Mouse (Mus musculus) leukemia stem cell, adult 10-12 weeks (primary cell): ENCODE measurements around the gene Ppip5k1. TPM values are rescaled to one million over a fixed set of nuclear protein-coding genes. Genes with fewer than 3 reads are reported as not detected.

Experiments
- polyA plus RNA-seq: library from polyadenylated mRNA; stranded (reverse); fragments of >175 nt; gene quantifications from 2 replicates; pipeline ENCODE4 v1.2.3, GENCODE M21; 2012; ENCODE audit warnings: low replicate concordance

Ppip5k1 gene
- 5.3 and 6.3 TPM in 2 replicates for polyA plus RNA-seq

DNA sequence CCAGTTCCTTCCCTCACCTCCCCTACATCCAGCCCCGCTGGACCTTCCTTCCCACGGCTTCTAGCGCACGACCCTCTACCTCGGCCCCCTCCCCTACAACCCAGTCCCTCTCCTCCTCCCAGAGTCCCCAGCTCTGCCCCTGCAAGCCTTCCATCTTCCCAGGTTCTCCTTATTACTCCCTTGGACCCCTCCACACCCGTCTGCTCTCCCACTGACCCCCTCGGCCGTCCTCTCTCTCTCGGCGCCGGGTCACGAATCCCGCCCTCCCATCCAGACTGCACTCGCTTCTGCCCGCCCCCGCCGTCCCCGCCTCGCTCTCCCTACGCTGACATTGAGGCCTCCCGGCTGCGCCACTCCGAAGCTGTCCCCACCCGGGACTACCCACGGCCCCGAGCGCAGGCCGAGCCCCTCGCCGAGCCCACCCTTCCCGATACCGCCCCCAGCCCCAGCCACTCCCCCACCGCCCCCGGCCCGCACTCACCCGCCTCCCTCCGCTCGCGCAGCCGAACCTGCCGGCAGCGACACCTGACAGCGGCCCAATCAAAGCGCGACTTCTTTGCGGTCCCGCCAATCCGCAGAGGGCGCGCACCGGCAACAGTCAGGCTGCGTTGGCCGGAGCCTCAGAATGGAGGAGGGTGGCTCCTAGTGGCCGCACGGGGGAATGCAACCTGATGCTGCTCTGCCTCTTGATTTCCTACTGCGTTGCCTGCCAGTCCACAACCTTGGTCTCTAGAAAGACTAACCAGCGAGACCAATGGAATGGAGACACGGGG is at the start of gene Ppip5k1:
TSS of gene Ppip5k1 (minus strand) at position 577 of the 773 bp plus-strand sequence.

DNA sequence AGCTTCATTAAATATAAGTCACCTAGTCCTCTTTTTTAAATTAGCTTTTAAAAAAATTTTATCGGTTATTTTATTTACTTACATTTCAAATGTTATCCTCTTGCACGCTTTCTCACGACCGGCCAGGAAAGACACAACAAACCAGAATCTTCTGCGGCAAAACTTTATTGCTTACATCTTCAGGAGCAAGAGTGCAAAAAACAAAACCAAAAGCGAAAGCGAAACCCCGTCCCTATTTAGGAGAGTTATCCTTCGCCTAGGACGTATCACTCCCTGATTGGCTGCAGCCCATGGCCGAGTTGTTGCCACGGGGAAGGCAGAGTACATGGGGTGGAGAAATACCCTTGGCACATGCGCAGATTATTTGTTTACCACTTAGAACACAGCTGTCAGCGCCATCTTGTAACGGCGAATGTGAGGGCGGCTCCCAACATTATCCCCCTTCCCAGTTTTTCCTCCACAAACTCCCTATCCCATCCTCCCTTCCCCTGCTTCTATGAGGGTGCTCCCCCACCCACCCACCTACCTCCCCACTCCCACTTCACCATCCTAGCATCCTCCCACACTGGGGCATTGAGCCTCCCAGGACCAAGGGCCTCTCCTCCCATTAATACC is 31.9 kb upstream of the Ppip5k1 start, which contains the start of gene Strc:
TSS of gene Strc (minus strand) at position 208 of the 615 bp plus-strand sequence.

DNA sequence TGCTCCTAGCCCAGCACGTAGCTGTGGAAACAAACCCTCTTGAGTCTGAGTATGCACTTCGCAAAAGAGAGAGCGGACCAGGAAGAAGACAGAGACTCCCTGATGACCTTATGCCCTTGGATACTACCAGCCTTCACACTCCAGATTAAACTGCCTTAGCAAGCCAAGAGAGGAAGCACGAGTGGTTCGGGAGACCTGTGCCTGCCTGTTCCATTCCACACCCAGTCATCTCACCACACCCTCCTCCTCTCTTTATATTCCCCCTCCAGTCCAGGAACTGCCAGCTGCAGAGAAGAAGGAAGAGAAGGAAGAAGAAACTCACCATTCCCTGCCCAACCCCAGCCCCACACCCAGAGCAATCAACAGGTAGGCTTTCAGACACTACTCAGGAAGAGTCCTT is 2.3 kb upstream of the Ppip5k1 start, which contains the start of gene Ckmt1:
TSS of gene Ckmt1 (plus strand) at position 221 of the 400 bp plus-strand sequence.

DNA sequence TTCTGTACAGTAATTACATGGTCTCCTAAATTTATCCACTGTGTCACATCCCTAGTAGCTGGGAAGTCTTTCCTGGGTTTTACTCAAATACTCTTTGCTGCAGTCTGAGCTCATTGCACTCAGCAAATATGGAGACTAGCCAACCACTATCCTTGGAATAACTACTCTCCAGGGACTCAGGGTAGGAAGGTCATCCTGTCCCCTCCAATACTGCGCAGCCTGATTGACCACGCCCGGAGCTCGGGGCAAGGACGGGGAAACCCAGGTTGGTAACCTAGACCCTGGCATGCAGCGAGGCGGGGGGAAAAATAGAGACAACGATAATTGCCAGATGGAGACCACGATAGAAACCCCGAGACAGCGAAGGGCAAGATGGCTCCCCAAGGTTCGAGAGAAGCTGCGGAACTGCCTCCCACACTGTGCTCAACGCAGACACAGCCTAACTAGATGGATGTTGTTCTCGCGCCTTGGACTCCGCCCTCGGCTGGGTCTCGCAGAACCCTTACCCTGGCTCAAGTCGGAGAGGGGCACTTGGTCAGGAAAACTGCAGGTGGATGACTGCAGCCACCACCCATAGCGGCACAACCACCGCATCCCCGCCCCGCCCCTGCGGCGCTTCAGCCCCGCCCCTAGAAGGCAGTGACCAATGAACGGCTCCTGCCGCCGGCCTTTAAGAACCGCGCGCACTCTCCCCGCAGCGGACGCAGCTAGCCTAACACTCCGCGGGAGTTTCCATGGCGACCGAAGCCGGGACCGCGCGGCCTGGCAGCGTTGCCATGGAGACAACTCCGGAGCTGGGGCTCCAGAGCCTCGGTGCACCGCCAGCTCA is 66.1 kb downstream of the Ppip5k1 start, which contains the start of gene Map1a:
TSS of gene Map1a (plus strand) at position 700 of the 829 bp plus-strand sequence.

DNA sequence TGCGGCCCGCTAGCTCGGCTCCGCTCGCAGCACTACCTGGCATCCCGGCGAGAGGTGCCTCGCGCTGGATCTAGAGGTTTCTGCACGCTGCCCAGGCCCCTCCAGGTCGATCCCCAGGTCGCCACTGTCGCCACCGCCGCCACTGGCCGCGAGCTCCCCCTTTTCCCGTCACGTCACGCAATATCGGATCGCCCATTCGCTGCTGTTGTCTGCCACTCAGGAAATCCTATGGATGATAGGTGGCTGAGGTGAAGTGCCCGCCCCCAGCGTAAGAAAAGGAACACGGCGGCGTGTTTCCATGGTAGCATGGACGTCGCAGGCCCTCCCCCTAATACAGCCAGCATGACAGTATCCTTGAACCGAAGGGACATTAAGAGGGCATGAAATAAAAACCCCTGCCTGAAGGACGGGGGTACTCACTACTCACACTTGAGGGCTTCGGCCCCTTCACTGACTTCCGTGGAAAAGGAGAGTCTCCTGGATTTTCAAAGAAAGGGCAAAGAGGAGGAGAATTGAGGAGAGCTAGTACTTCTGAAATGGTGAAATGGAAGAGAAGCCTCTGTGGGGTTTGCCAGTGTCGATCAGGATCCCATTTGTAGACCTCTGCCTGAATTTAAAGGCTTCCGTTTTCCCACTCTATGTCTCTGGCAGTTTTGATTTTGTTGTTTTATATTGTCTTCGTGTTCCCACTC is 83.8 kb downstream of the Ppip5k1 start, which contains the start of gene Trp53bp1:
TSS of gene Trp53bp1 (minus strand) at position 172 of the 692 bp plus-strand sequence.

Other genes with a start within 250 kb of the Ppip5k1 start
- gene Tgm7, start 245.6 kb downstream of the Ppip5k1 start, polyA plus RNA-seq, result not detected in 2 replicates
- 2.4 and 3.2 TPM in 2 replicates for gene Adal, start 215.0 kb downstream of the Ppip5k1 start, polyA plus RNA-seq
- 11.7 and 13.5 TPM in 2 replicates for gene Lcmt2, start 214.7 kb downstream of the Ppip5k1 start, polyA plus RNA-seq
- gene Tubgcp4, start 184.7 kb downstream of the Ppip5k1 start, polyA plus RNA-seq, result 4.2 and 28.8 TPM in 2 replicates
- gene Zscan29, start 184.3 kb downstream of the Ppip5k1 start, polyA plus RNA-seq, result 12.7 and 13.2 TPM in 2 replicates
- gene Trp53bp1, start 84.0 kb downstream of the Ppip5k1 start, polyA plus RNA-seq, result 7.3 and 7.4 TPM in 2 replicates
- gene Map1a, start 65.8 kb downstream of the Ppip5k1 start, polyA plus RNA-seq, result 2.3 and 2.7 TPM in 2 replicates
- gene Ckmt1, start 2.3 kb upstream of the Ppip5k1 start, polyA plus RNA-seq, result not detected in 2 replicates
- gene Strc, start 31.8 kb upstream of the Ppip5k1 start, polyA plus RNA-seq, result not detected in 2 replicates
- gene Pdia3, start 58.4 kb upstream of the Ppip5k1 start, polyA plus RNA-seq, result 1,200 and 1,371 TPM in 2 replicates
- gene Catsper2, start 58.4 kb upstream of the Ppip5k1 start, polyA plus RNA-seq, result 0.23 and 0.27 TPM in 2 replicates
- 0.35 and 2.2 TPM in 2 replicates for gene Ell3, start 88.9 kb upstream of the Ppip5k1 start, polyA plus RNA-seq
- 84.7 and 137 TPM in 2 replicates for gene Serf2, start 93.8 kb upstream of the Ppip5k1 start, polyA plus RNA-seq
- gene Hypk, start 97.9 kb upstream of the Ppip5k1 start, polyA plus RNA-seq, result 6.8 and 26.9 TPM in 2 replicates
- 0.08 TPM in 1 of 2 replicates, not detected in the other for gene Serinc4, start 101.4 kb upstream of the Ppip5k1 start, polyA plus RNA-seq
- gene Mfap1b, start 118.7 kb upstream of the Ppip5k1 start, polyA plus RNA-seq, result 0.90 and 2.2 TPM in 2 replicates
- 0.27 and 3.3 TPM in 2 replicates for gene Mfap1a, start 151.3 kb upstream of the Ppip5k1 start, polyA plus RNA-seq
- gene Wdr76, start 151.3 kb upstream of the Ppip5k1 start, polyA plus RNA-seq, result 0.62 and 1.0 TPM in 2 replicates